ENCODE assay signal across 18 mouse cellular contexts in the genomic region with DNA sequence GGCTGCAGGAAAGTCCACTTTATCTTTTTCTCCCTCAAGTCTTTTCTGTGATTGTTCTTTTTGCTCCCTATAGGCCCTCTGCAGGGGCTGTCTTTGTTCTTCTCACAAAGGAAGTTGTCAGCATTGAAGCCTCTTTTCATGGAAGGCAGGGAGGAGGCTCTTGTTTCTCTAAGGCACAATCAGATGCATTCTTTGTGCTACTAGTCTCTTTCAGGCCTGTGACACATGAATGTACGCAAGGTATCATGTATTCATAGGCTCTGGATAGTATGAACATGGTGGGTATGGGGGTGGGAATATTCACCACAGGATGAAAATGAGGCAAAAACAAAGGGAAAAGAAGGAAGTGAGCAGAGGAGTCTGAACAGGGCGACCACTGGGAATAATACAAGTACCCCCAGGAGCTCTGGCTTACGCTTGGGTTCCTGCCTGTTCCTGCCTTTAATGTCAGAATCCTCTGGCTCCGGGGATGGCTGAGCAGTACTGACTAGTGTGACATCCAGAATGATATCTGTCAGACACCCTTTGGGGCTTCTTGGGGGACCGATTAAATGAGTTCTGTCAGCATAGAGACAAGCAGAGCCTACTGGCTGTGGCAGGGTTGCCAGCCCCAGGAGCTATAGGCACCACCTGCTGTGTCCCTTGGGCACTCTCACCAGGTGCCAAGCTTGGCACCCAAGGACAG.
DNase-seq lines count a peak whose midpoint lies in the region.
"Had no signal": no experiment of that assay in that cellular context is flagged by ENCODE, and none has a peak within 500 bp of the region (broad histone marks: within the 10 kb centered on the region; RNA-seq: fewer than 3 reads in every experiment).

No protein-coding gene starts in this region.

- peak; percentile 68 for DNase-seq in heart, adult 11 months
- no peak for DNase-seq in heart, adult 18-20 months
- DNase-seq in ZHBTc4 (ENCODE audit: low read depth, low spot score) = peak; percentile 57
- no peak for DNase-seq in forebrain, embryonic 10.5 days (ENCODE audit: extremely low spot score, low spot score)
- DNase-seq in mesoderm, embryonic 11.5 days (ENCODE audit: low read depth, low spot score) = peak; percentile 31
- no peak for DNase-seq in right cerebral cortex, adult 2 months (ENCODE audit: low spot score in 2 of 2)
- no peak for DNase-seq in frontal cortex, postnatal 10 days (ENCODE audit: low spot score in 2 of 2)
- no peak for DNase-seq in natural killer cell, adult 2 months (ENCODE audit: low spot score in 2 of 2)
- DNase-seq: adrenal gland, adult 8-10 months; cerebellum, adult 9-10 months; heart, adult 2 months; kidney, postnatal 14 days; lung, postnatal 4 days had no signal

- H3K4me1 ChIP-seq in forebrain, embryonic 10.5 days = peaks cover 20% of the 10 kb centered on the region
- H3K4me1 ChIP-seq: embryonic facial prominence, embryonic 13.5 days; limb, embryonic 10.5 days had no signal

- no peak overlapping the region for H3K4me3 ChIP-seq in forebrain, embryonic 10.5 days
- H3K4me3 ChIP-seq: embryonic facial prominence, embryonic 13.5 days; heart, adult 2 months; limb, embryonic 10.5 days; neural tube, embryonic 13.5 days had no signal

- no peaks in the 10 kb centered on the region for H3K36me3 ChIP-seq in forebrain, embryonic 10.5 days (replicated peaks)
- H3K36me3 ChIP-seq: embryonic facial prominence, embryonic 13.5 days; limb, embryonic 10.5 days; neural tube, embryonic 13.5 days had no signal

- H3K9me3 ChIP-seq in forebrain, embryonic 10.5 days = no peaks in the 10 kb centered on the region
- H3K9me3 ChIP-seq: embryonic facial prominence, embryonic 13.5 days; limb, embryonic 10.5 days; neural tube, embryonic 13.5 days had no signal

- peaks cover 31% of the 10 kb centered on the region for H3K27me3 ChIP-seq in forebrain, embryonic 10.5 days (ENCODE audit: poor library complexity, severe bottlenecking)
- H3K27me3 ChIP-seq: embryonic facial prominence, embryonic 13.5 days; neural tube, embryonic 13.5 days; Patski had no signal

- 18% methylated on average over 5 of the region's 5 CpGs for WGBS in forebrain, embryonic 10.5 days

- H3K27ac ChIP-seq in forebrain, embryonic 10.5 days = peak overlapping the region; percentile 60
- H3K27ac ChIP-seq: embryonic facial prominence, embryonic 13.5 days; heart, adult 2 months; limb, embryonic 10.5 days; liver, embryonic 14.5 days; neural tube, embryonic 13.5 days had no signal

Comparison
In these comparisons a context has a peak if more than half of its experiments do, and no peak if none do; other contexts are left out.
1. DNase-seq: peak in heart, adult 11 months (single experiment), ZHBTc4 (single experiment) and mesoderm, embryonic 11.5 days (single experiment); none in heart, adult 18-20 months (0 of 2), forebrain, embryonic 10.5 days (single experiment), right cerebral cortex, adult 2 months (0 of 2), frontal cortex, postnatal 10 days (0 of 2) and natural killer cell, adult 2 months (0 of 2).